Mouse (Mus musculus) fibroblast of lung, adult 2 months (primary cell): ENCODE results near the gene Slc9a4.
A peak's percentile ranks its signal among the peaks of the same experiment; 100 is the strongest.
"Not testable (repeated sequence)": the region's sequence is repeated elsewhere in the genome, so short reads cannot be mapped to it uniquely, and the experiment has no call there.

Source experiments
- DNase-seq: peaks from one replicate; pipeline ENCODE4 v3.0.0-alpha.2; 2011; ENCODE audit warnings: low read depth

The Slc9a4 gene

GRCm38 (mm10) chr1:40579784-40580183, at the start of gene Slc9a4:
Gene Slc9a4 (plus strand): TSS chr1:40580081.
- DNase-seq: peak; percentile 13

DNA sequence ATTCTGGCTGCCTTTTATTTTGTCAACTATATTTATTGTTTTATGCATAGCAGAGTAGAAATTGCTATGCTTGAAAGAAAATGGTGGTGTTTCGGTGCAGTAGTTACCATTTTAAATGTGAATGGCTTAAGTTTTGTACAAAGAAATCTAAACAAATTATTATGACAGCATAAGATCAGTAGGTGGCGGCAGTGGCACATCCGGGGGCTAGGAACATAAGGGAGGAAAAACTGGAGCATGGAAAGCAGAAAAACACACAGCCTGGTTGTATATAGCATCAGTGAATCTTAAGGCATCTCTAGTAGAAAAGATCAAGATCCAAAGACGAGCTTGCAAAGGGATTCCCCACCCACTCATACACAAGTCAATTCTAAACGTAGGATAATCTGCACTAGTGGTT, 42.3 kb upstream of the Slc9a4 start:
- no peak for DNase-seq

DNA sequence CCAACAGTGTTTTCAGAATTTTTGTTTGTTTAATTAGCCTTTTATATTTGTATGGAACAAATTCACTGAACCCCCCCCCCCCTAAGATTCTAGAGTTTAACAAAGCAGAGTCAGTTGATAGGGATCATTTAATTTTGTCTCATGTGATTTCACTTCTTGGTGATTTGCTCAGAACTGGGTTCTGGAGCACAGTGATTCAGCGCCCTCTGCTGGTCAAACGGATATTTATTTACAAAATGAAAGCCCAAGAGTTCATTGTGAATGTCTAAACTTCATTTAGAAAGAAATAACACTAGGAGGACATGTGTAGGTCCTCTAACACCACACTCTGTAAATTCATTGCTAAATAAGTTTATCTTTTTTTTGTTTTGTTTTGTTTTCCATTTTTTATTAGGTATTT, 35.2 kb upstream of the Slc9a4 start:
- DNase-seq: peak; percentile 45

- no peak for DNase-seq
Measured at GRCm38 (mm10) chr1:40546645-40547044, 33.2 kb upstream of the Slc9a4 start.

DNA sequence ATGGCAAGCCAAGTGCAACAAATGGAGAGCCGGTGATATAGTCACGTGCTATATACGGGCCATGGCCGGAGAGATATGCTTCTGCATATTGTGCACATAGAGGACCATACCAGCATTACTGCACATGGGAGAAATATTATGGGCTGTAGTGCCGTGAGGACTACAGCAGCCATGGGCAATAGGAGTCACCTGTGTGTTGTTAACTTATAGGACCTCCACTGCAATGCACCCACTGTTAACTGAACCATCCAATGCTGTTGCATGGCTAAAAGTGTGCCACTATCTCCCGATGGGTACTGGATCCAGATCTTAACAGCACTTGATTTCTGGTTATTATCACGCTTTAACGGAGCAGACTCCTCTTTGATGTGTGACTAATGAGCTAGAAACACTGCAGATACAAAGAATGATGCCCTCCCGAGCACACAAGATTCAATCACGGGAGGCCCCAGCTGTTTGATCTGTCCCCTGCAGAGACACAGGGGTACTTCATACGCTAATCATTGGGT, 32.8 kb upstream of the Slc9a4 start:
- no peak for DNase-seq

DNA sequence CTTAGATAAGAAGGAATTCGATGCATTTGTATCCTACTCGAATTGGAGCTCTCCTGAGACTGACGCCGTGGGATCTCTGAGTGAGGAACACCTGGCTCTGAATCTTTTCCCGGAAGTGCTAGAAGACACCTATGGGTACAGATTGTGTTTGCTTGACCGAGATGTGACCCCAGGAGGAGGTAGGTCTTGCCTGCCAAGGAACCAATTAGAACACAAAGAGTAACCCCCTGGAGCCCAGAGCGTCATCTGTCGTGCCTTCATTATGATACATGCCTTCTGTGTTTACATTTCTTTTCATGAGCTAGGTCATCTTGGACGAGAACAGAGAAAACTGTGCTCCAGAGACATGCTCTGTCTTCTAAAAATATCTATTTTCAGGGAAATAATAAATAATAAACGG, 32.1 kb upstream of the Slc9a4 start:
- DNase-seq: no peak

DNA sequence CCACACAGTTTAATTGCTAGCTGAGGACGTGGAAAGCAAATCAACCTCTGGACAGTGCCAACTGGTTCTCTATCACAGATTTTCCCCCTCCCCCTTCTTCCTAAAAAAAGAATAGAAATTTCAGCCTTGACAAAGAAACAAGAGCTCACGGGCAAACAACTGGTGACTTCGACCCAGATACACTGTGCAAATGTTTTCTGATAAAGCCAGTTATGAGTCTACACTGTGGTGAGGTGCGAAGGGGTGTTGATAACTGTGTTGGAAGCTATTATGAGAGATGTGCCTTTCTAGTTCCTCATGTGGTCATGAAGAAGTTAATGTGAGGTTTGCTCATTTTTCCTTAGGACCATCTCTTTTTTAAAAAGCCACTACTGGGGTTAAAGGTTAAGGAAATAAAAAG, 10.5 kb upstream of the Slc9a4 start:
- no peak for DNase-seq

- DNase-seq: no peak
Measured at GRCm38 (mm10) chr1:40580269-40580668, 388 bp downstream of the Slc9a4 start.

DNA sequence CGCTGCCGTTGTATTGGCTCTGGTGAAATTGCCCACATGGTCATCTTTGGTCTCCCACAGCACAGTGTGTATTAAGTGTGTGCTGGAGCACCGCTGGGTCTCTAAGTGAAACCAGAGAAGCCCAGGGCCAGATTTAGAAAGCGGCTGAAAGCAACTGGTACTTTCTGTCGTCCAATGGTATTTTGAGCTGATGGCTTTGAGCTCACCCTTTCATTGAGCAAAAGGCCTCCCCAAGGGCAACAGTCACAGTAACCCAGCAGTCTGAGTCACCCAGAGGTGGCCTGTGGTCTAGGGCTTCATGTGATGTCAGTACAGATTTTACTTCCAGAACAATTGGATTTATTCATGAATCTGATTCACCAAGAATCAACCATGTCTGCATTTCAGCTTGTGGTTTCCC, 6.9 kb downstream of the Slc9a4 start:
- DNase-seq: peak; percentile 52

DNA sequence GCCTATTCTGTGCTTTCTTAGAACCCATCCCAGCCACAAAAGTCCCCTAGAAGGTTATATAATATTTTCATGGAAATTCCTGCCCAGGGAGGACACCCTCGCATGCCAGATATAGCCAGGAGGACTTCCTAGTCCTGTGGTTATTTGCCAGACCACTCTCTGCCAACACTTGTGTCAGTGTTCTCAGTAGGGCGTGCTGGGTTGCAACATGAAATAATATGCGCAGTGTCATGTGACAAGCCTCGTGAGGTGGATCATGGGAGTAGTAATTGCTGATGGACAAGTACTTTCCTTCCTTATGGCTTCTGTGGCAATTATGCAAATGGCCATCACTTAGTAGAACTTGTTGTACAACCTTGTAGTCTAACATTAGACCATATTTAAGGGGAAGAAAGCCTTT, 11.1 kb downstream of the Slc9a4 start:
- DNase-seq: no peak

- no peak for DNase-seq
Measured at GRCm38 (mm10) chr1:40597822-40598221, 17.9 kb downstream of the Slc9a4 start.

DNA sequence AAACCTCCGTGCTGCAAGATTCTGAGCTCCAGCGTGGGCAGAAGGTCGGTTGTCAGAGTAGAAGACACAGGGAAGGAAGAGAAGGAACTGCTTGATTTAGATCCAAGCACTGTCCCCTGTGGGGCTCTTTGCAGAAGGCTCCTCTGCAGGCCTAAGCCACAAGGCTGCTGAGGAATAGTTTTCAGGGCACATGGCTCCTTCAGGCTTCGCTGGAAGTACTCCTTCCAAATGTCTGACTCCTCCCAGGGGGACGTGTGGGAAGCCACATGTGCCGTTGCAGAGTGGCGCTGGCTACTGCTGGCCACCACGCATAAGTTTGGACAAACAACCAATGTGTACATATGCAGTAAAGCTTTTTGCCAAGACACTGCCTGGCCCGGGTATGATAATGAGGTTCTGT, 19.8 kb downstream of the Slc9a4 start:
- DNase-seq: not testable (repeated sequence)

DNA sequence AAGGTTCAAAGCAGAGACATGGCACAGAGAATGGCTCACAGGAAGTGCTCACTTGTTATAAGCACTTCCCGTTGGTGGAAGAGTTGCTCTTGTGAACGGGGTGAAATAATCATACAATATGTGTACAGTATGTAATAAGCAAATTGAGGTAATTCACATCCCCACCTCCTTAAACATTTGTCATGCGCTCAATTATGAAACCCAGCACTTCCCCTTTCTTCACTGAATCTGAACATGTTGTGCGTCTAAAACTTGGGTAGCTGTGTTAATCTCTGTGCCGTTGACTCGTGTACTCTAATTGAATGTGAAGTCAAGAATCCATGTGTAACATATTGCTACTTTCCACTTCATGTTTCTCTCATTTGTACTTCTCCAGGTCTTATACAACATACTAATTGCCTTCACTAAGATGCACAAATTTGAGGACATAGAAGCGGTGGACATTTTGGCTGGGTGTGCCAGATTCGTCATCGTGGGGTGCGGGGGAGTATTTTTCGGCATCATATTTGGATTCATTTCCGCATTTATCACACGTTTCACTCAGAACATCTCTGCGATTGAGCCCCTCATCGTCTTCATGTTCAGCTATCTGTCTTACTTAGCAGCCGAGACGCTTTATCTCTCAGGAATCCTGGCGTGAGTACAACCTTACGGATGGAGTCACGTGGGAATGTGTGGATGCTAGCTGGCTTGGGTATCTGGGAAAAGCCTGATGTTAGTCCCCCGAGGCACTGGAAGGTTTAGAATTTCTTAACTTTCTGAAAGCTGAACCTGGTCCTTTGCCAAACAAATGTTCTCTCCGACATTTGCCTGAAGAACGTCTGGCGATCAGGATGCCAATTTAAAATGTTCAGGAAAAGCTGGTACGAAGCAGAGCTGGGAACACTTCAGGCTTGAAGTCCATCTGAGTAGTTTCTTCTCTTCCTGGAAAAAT, 20.8 kb downstream of the Slc9a4 start:
- peak; percentile 40 for DNase-seq

GRCm38 (mm10) chr1:40601461-40601860, 21.6 kb downstream of the Slc9a4 start:
- DNase-seq: no peak

GRCm38 (mm10) chr1:40613219-40613618, 33.3 kb downstream of the Slc9a4 start:
- DNase-seq: no peak

DNA sequence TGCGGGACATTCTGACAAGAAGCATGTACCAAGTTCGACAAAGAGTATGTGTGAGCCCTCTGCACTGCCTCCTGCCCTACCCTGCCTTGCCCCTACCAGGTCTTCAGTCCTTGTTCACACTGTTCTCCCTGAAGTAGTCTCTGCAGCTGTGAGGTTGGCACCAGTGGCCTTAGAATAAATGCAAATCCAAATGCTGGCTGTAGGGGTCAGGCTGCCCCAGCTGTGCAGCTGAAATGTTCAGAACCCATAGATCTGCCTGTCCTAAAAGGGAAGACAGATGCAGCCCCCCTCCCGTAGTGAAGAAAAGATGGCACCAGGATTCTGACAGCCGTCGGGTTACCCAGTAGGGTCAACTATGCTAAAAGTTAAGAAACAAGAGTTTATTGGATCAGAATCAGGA, 39.2 kb downstream of the Slc9a4 start:
- DNase-seq: no peak

GRCm38 (mm10) chr1:40619871-40620270, 40.0 kb downstream of the Slc9a4 start:
- no peak for DNase-seq

DNA sequence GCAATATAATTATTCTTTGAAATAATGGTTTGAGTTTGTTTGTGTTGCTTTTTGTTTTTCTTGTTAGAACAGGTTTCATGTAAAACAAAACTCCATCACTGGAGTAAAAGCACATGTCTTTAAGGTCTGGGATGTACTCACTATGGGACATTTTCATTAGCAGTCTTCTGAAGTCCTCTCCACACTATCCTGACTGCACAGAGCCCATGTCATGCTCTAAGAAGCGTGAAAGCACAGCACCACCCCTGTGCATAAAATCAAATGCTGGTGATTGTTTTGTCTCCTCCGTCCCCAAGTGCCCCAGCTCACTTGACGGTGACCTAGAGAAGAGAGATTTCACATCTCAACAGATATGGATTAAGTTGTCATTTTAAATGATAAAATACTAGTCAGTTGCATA, 45.1 kb downstream of the Slc9a4 start:
- DNase-seq: no peak

DNA sequence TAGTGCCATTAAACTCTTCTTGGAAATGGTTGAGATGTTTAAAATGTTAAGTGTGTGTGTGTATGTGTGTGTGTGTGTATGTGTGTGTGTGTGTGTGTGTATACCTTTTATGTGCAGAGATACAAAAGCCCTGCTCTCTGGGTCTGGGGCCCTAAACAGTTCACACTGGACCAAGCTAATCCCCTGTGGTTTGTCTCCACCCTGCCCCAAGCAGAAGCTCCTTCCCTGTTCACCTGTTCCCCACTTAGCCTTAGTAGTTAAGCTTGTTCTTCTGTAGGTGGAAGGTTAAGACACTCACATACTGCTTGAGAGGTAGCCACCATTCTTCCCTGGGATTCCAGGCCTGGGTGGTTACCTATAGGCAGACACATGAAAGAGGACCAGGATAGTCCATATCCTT, 47.1 kb downstream of the Slc9a4 start:
- DNase-seq: no peak

DNA sequence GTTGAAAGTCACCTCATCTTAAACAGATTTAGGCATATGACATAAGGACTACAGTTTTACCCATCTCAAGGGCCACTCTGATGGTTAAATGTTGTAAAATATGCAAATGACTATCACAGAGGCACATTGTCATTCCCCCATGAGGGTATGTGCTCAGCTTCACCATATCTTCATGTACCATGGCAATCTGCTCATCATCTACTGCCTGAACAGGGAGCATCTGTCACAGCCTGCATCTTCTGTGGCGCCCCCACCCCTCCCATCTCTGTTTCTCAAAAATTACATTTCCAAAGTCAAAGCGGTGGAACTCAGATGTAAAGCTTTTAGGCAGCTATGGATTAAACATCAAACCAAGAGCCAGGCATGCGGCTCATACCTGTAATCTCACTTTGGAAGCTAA, 48.6 kb downstream of the Slc9a4 start:
- no peak for DNase-seq

- DNase-seq: no peak
Measured at GRCm38 (mm10) chr1:40632407-40633062, 52.7 kb downstream of the Slc9a4 start.

DNA sequence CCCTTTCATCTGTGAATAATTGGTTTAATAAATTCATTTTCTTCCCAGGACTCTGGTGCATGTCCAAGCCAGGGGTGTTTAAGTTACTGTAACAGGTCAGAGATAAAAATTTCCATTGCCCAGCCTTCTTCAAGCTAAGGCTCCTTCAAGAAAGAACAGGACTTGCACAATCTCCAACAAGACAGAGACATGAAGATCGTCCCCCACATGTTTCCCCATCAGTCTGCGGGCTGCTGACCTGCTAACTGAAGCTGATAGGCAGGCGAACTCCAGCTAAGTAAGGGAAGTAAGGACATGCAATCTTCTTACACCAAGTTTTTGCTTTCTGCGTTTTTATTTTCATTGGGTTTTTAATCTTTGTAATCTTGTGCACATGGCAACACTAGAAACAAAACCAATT, 54.7 kb downstream of the Slc9a4 start:
- DNase-seq: no peak

DNA sequence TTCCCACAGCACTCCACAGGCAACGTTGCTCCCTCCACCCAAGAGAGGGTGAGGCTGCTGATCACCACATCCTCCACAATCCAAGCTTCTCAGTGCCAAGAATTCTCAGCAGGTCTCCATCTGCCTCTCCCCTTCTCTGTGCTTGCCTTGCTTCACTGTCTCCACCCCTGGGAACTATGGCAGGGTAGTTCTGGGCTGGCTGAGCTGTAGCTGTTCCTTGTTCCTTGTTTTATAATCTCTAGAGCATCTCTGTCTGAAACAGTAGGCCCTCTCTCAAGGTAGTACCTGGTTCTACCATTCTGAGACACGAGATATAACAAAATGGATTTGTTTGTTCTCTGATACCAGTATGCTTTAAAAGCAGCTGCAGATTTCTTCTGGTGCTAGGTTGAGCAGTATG, 68.4 kb downstream of the Slc9a4 start:
- no peak for DNase-seq
